Mouse (Mus musculus) erythroblast, embryonic 14.5 days (primary cell): ENCODE measurements at regions not wholly inside any gene's neighbourhood (a gene's known extent, or its start where the extent isn't known, plus 50 kb on each side); places are given as distances from the start of the nearest gene placed in this dataset.

Experiments used
- GATA1 ChIP-seq: IDR thresholded peaks from 2 replicates; pipeline ENCODE4 v1.6.1; 2012; ENCODE audit warnings: low read length, inconsistent platforms, mixed read lengths
- TAL1 ChIP-seq: IDR thresholded peaks from 3 replicates; pipeline ENCODE4 v1.6.1; 2012; ENCODE audit warnings: low read length, inconsistent platforms, mixed read lengths

- TF ChIP-seq TAL1 (no peak), GATA1 (no peak)
Observed at GRCm38 (mm10) chr9:104460133-104460532, 87.0 kb upstream of the Cpne4 start.
